Mouse (Mus musculus): Measurements from ENCODE around the gene Mrps18b.

- no peak for TF ChIP-seq CTCF (IDR thresholded peaks at IDR 0.05; ENCODE audit: low read depth)
- TF ChIP-seq EP300 (IDR thresholded peaks at IDR 0.05; ENCODE audit: low read depth), result no peak
These were observed 47.1 kb upstream of the Mrps18b start for GRCm38 (mm10) chr17:35963279-35963678.

Measured in liver, postnatal 0 days (tissue).